Mouse (Mus musculus) spleen, embryonic (tissue): ENCODE data around the gene Rps6ka2.

Source experiments
- CTCF ChIA-PET: fragments of 350-600 bp; sonication (Branson Sonifier 250); formaldehyde crosslinking; loops from one replicate; lab custom pipeline; 2022; lab: Charles Lee

Gene Rps6ka2

GRCm38 (mm10) chr17:7219044-7219718 is 49.3 kb downstream of the Rps6ka2 start:
- CTCF ChIA-PET: no interaction called here

GRCm38 (mm10) chr17:7221310-7221709 is 51.4 kb downstream of the Rps6ka2 start:
- CTCF ChIA-PET: no interaction called here

GRCm38 (mm10) chr17:7222198-7222597 is 52.3 kb downstream of the Rps6ka2 start:
- CTCF ChIA-PET: no interaction called here

GRCm38 (mm10) chr17:7228545-7228944 is 58.6 kb downstream of the Rps6ka2 start:
- CTCF ChIA-PET: no interaction called here

- CTCF ChIA-PET: no interaction called here
These were observed 61.4 kb downstream of the Rps6ka2 start for GRCm38 (mm10) chr17:7231312-7231711.

GRCm38 (mm10) chr17:7231790-7232189 is 61.9 kb downstream of the Rps6ka2 start:
- CTCF ChIA-PET: no interaction called here

- CTCF ChIA-PET: no interaction called here
These were observed 62.5 kb downstream of the Rps6ka2 start for GRCm38 (mm10) chr17:7232400-7232799.

- CTCF ChIA-PET: no interaction called here
These were observed 63.3 kb downstream of the Rps6ka2 start for GRCm38 (mm10) chr17:7233197-7233596.

- CTCF ChIA-PET: no interaction called here
These were observed 67.8 kb downstream of the Rps6ka2 start for GRCm38 (mm10) chr17:7237706-7238105.

- CTCF ChIA-PET: no interaction called here
These were observed 68.9 kb downstream of the Rps6ka2 start for GRCm38 (mm10) chr17:7238766-7239165.

- CTCF ChIA-PET: no interaction called here
These were observed 70.6 kb downstream of the Rps6ka2 start for GRCm38 (mm10) chr17:7240526-7240925.

GRCm38 (mm10) chr17:7245078-7245477 is 75.2 kb downstream of the Rps6ka2 start:
- CTCF ChIA-PET: no interaction called here

- CTCF ChIA-PET: no interaction called here
These were observed 77.1 kb downstream of the Rps6ka2 start for GRCm38 (mm10) chr17:7246893-7247556.

- CTCF ChIA-PET: no interaction called here
These were observed 80.5 kb downstream of the Rps6ka2 start for GRCm38 (mm10) chr17:7250373-7250772.

- CTCF ChIA-PET: no interaction called here
These were observed 87.3 kb downstream of the Rps6ka2 start for GRCm38 (mm10) chr17:7257208-7257607.

- CTCF ChIA-PET: interaction anchor here (0.6 kb wide), 1 partner anchor 1100 kb away, joined by 4 read pairs; no protein-coding TSS in a partner anchor
These were observed 88.9 kb downstream of the Rps6ka2 start for GRCm38 (mm10) chr17:7258748-7259359.

- CTCF ChIA-PET: no interaction called here
These were observed 90.4 kb downstream of the Rps6ka2 start for GRCm38 (mm10) chr17:7260360-7260759.

- CTCF ChIA-PET: no interaction called here
These were observed 92.1 kb downstream of the Rps6ka2 start for GRCm38 (mm10) chr17:7262056-7262455.

GRCm38 (mm10) chr17:7262620-7263019 is 92.7 kb downstream of the Rps6ka2 start:
- CTCF ChIA-PET: no interaction called here

- CTCF ChIA-PET: no interaction called here
These were observed 94.7 kb downstream of the Rps6ka2 start for GRCm38 (mm10) chr17:7264610-7265009.

GRCm38 (mm10) chr17:7265291-7265690 is 95.4 kb downstream of the Rps6ka2 start:
- CTCF ChIA-PET: no interaction called here

- CTCF ChIA-PET: no interaction called here
These were observed 95.9 kb downstream of the Rps6ka2 start for GRCm38 (mm10) chr17:7265705-7266368.
